Mouse (Mus musculus): ENCODE results near the gene Eif4a3. TPM values are rescaled to one million over a fixed set of nuclear protein-coding genes. Genes with fewer than 3 reads are reported as not detected.

The Eif4a3 gene
- total and polyA plus RNA-seq, 3 experiments, result 427 to 608 (median 521) TPM

Other genes with a start within 250 kb of the Eif4a3 start
- gene Cbx4, start 213.9 kb downstream of the Eif4a3 start, total RNA-seq (2012; rRNA removed), result 8.0 and 8.1 TPM in 2 replicates
- gene Cbx4, start 213.9 kb downstream of the Eif4a3 start, polyA plus RNA-seq (2012; ENCODE audit: insufficient read depth in 1 of 2, insufficient read length in 2 of 2, low read depth in 1 of 2, low replicate concordance in 2 of 2, missing spikeins in 1 of 2), result 10 to 100 TPM in 1 of 2 experiments, not detected in 1; 22.6 TPM
- 12.0 and 13.6 TPM in 2 replicates for gene Tbc1d16, start 71.6 kb downstream of the Eif4a3 start, total RNA-seq (2012; rRNA removed)
- gene Tbc1d16, start 71.6 kb downstream of the Eif4a3 start, polyA plus RNA-seq (2012; ENCODE audit: insufficient read depth in 1 of 2, insufficient read length in 2 of 2, low read depth in 1 of 2, low replicate concordance in 2 of 2, missing spikeins in 1 of 2), result 10 to 100 TPM in 1 of 2 experiments, not detected in 1; 19.2 TPM
- gene Ccdc40, start 71.5 kb downstream of the Eif4a3 start, total RNA-seq (2012; rRNA removed), result 0.46 and 0.92 TPM in 2 replicates
- gene Ccdc40, start 71.5 kb downstream of the Eif4a3 start, polyA plus RNA-seq (2012; ENCODE audit: insufficient read depth in 1 of 2, insufficient read length in 2 of 2, low read depth in 1 of 2, low replicate concordance in 2 of 2, missing spikeins in 1 of 2), result 1 to 10 TPM in 1 of 2 experiments, not detected in 1; 1.9 TPM
- 51.4 and 54.1 TPM in 2 replicates for gene Gaa, start 32.2 kb downstream of the Eif4a3 start, total RNA-seq (2012; rRNA removed)
- gene Gaa, start 32.2 kb downstream of the Eif4a3 start, polyA plus RNA-seq (2012; ENCODE audit: insufficient read depth in 1 of 2, insufficient read length in 2 of 2, low read depth in 1 of 2, low replicate concordance in 2 of 2, missing spikeins in 1 of 2), result 10 to 100 TPM in 1 of 2 experiments, not detected in 1; 85.6 TPM
- gene Card14, start 7.7 kb upstream of the Eif4a3 start, total RNA-seq (2012; rRNA removed), result not detected in 2 replicates
- gene Card14, start 7.7 kb upstream of the Eif4a3 start, polyA plus RNA-seq (2012; ENCODE audit: insufficient read depth in 1 of 2, insufficient read length in 2 of 2, low read depth in 1 of 2, low replicate concordance in 2 of 2, missing spikeins in 1 of 2), result not detected
- 0.12 TPM in 1 of 2 replicates, not detected in the other for gene Sgsh, start 55.4 kb upstream of the Eif4a3 start, total RNA-seq (2012; rRNA removed)
- under 1 TPM in 1 of 2 experiments, not detected in 1; 0.25 TPM for gene Sgsh, start 55.4 kb upstream of the Eif4a3 start, polyA plus RNA-seq (2012; ENCODE audit: insufficient read depth in 1 of 2, insufficient read length in 2 of 2, low read depth in 1 of 2, low replicate concordance in 2 of 2, missing spikeins in 1 of 2)
- gene Slc26a11, start 55.5 kb upstream of the Eif4a3 start, total RNA-seq (2012; rRNA removed), result not detected in 2 replicates
- gene Slc26a11, start 55.5 kb upstream of the Eif4a3 start, polyA plus RNA-seq (2012; ENCODE audit: insufficient read depth in 1 of 2, insufficient read length in 2 of 2, low read depth in 1 of 2, low replicate concordance in 2 of 2, missing spikeins in 1 of 2), result under 1 TPM in 1 of 2 experiments, not detected in 1; 0.04 TPM
- gene Rnf213, start 93.0 kb upstream of the Eif4a3 start, total RNA-seq (2012; rRNA removed), result 6.6 and 11.6 TPM in 2 replicates
- gene Rnf213, start 93.0 kb upstream of the Eif4a3 start, polyA plus RNA-seq (2012; ENCODE audit: insufficient read depth in 1 of 2, insufficient read length in 2 of 2, low read depth in 1 of 2, low replicate concordance in 2 of 2, missing spikeins in 1 of 2), result 10 to 100 TPM in 1 of 2 experiments, not detected in 1; 10.7 TPM
- gene Endov, start 191.3 kb upstream of the Eif4a3 start, total RNA-seq (2012; rRNA removed), result 16.8 and 19.5 TPM in 2 replicates
- 10 to 100 TPM in 1 of 2 experiments, not detected in 1; 16.8 TPM for gene Endov, start 191.3 kb upstream of the Eif4a3 start, polyA plus RNA-seq (2012; ENCODE audit: insufficient read depth in 1 of 2, insufficient read length in 2 of 2, low read depth in 1 of 2, low replicate concordance in 2 of 2, missing spikeins in 1 of 2)
- gene Nptx1, start 247.7 kb upstream of the Eif4a3 start, total RNA-seq (2012; rRNA removed), result not detected in 2 replicates
- gene Nptx1, start 247.7 kb upstream of the Eif4a3 start, polyA plus RNA-seq (2012; ENCODE audit: insufficient read depth in 1 of 2, insufficient read length in 2 of 2, low read depth in 1 of 2, low replicate concordance in 2 of 2, missing spikeins in 1 of 2), result not detected